Mouse (Mus musculus) thymus, adult 2 months (tissue): Measurements from ENCODE around the gene Atp1b1.

Experiments
- CTCF ChIP-seq: fragments of 200-500 bp; IDR thresholded peaks from 2 replicates; pipeline ENCODE4 v1.5.1; 2012; ENCODE audit warnings: mild to moderate bottlenecking, control low read depth, low read length, moderate library complexity, borderline replicate concordance; ENCODE audit not compliant: control insufficient read depth, poor library complexity, insufficient read depth; ENCODE audit errors: extremely low read depth
- POLR2A ChIP-seq: fragments of 200-500 bp; IDR thresholded peaks from 2 replicates; pipeline ENCODE4 v1.6.1; 2012; ENCODE audit warnings: mild to moderate bottlenecking, low read length, control low read depth, moderate library complexity; ENCODE audit not compliant: control insufficient read depth, poor library complexity, insufficient read depth; ENCODE audit errors: extremely low read depth

DNA sequence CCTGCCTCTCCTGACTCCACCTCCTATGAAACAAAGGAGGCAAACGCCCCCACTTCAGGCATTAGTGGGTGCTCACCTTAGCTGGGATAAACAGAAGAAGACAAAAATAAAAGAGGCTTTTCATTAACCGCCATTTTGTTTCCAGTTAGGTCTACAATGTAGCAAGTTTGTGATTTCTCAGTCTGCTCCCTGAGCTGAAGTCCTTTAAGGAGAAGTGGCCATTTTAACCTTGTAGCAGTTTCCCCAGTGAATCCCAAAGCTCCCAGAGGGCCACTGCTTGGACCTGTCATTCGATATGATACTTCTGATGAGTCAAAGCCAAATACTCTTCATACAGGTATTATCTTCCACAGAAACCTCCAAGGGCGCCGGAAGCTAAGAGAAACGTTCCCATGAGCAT lies 10.6 kb downstream of the Atp1b1 start:
- no peak for TF ChIP-seq CTCF
- no peak for TF ChIP-seq POLR2A
